Mouse (Mus musculus): Measurements from ENCODE around the gene Gm49395. TPM values are rescaled to one million over a fixed set of nuclear protein-coding genes. Genes with fewer than 3 reads are reported as not detected.

Gm49395 gene
- polyA plus RNA-seq, 1 experiment, result 15.0 TPM

GRCm38 (mm10) chr13:115131381-115131780, 29.7 kb upstream of the Gm49395 start:
- no peak overlapping the region for H3K4me3 ChIP-seq (replicated peaks; ENCODE audit: control insufficient read depth, low read depth, low read length)
- WGBS, result 8% methylated on average over 3 of the region's 3 CpGs
- H3K4me1 ChIP-seq (ENCODE audit: control insufficient read depth, insufficient read depth, low read length), result no peaks in the 10 kb centered on the region; the same call in 1 of the 2 replicates
- no peak for TF ChIP-seq POLR2A (IDR thresholded peaks at IDR 0.05; ENCODE audit: borderline replicate concordance, control insufficient read depth, low read depth, low read length)
- TF ChIP-seq CTCF (IDR thresholded peaks at IDR 0.05; ENCODE audit: control insufficient read depth, insufficient read depth, low read length), result no peak
- no peak overlapping the region for H3K27ac ChIP-seq (ENCODE audit: control insufficient read depth, insufficient read depth, low read depth, low read length, poor library complexity)

- no peaks in the 10 kb centered on the region; the same call in 1 of the 2 replicates for H3K4me1 ChIP-seq (ENCODE audit: control insufficient read depth, insufficient read depth, low read length)
- TF ChIP-seq POLR2A (IDR thresholded peaks at IDR 0.05; ENCODE audit: borderline replicate concordance, control insufficient read depth, low read depth, low read length), result no peak
- no peak for TF ChIP-seq CTCF (IDR thresholded peaks at IDR 0.05; ENCODE audit: control insufficient read depth, insufficient read depth, low read length)
- no peak overlapping the region for H3K4me3 ChIP-seq (replicated peaks; ENCODE audit: control insufficient read depth, low read depth, low read length)
- no peak overlapping the region for H3K27ac ChIP-seq (ENCODE audit: control insufficient read depth, insufficient read depth, low read depth, low read length, poor library complexity)
- 25% methylated on average over 2 of the region's 2 CpGs for WGBS
These were observed 28.3 kb upstream of the Gm49395 start for GRCm38 (mm10) chr13:115130035-115130434.

- Histone ChIP-seq H3K4me3 (replicated peaks; ENCODE audit: control insufficient read depth, low read depth, low read length) (no peak overlapping the region), H3K27ac (ENCODE audit: control insufficient read depth, insufficient read depth, low read depth, low read length, poor library complexity) (no peak overlapping the region), H3K4me1 (ENCODE audit: control insufficient read depth, insufficient read depth, low read length) (no peaks in the 10 kb centered on the region; the same call in 1 of the 2 replicates)
- TF ChIP-seq CTCF (IDR thresholded peaks at IDR 0.05; ENCODE audit: control insufficient read depth, insufficient read depth, low read length) (no peak), POLR2A (IDR thresholded peaks at IDR 0.05; ENCODE audit: borderline replicate concordance, control insufficient read depth, low read depth, low read length) (no peak)
- 83% methylated on average over 1 of the region's 1 CpGs for WGBS
These were observed 26.1 kb upstream of the Gm49395 start for GRCm38 (mm10) chr13:115127826-115128225.

DNA sequence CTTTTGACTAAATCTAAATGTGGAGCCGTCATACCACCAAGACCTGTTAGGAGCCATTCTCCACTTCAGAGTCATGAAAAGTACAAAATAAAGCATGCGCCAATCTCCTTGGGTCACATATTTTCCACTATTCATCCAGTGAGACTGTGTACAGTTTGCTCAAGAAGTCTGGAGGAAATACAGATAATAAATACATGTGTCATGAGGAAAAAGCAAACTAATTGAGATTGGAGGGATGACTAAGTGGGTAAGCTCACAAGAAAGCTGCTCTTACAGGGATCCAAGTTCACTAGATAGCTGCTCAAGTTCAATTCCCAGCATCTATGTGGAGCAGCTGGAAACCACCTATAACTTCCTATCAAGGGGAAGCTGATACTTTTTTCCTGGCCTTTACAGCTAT, 24.8 kb upstream of the Gm49395 start:
- Histone ChIP-seq H3K4me1 (ENCODE audit: control insufficient read depth, insufficient read depth, low read length) (no peaks in the 10 kb centered on the region; the same call in 1 of the 2 replicates), H3K27ac (ENCODE audit: control insufficient read depth, insufficient read depth, low read depth, low read length, poor library complexity) (no peak overlapping the region), H3K4me3 (replicated peaks; ENCODE audit: control insufficient read depth, low read depth, low read length) (no peak overlapping the region)
- TF ChIP-seq POLR2A (IDR thresholded peaks at IDR 0.05; ENCODE audit: borderline replicate concordance, control insufficient read depth, low read depth, low read length) (no peak), CTCF (IDR thresholded peaks at IDR 0.05; ENCODE audit: control insufficient read depth, insufficient read depth, low read length) (no peak)
- 90% methylated on average over 2 of the region's 2 CpGs for WGBS

GRCm38 (mm10) chr13:115125130-115125529, 23.4 kb upstream of the Gm49395 start:
- H3K27ac ChIP-seq (ENCODE audit: control insufficient read depth, insufficient read depth, low read depth, low read length, poor library complexity), result no peak overlapping the region
- 83% methylated on average over 4 of the region's 4 CpGs for WGBS
- no peak overlapping the region for H3K4me3 ChIP-seq (replicated peaks; ENCODE audit: control insufficient read depth, low read depth, low read length)
- no peaks in the 10 kb centered on the region; the same call in 1 of the 2 replicates for H3K4me1 ChIP-seq (ENCODE audit: control insufficient read depth, insufficient read depth, low read length)
- TF ChIP-seq CTCF (IDR thresholded peaks at IDR 0.05; ENCODE audit: control insufficient read depth, insufficient read depth, low read length) (no peak), POLR2A (IDR thresholded peaks at IDR 0.05; ENCODE audit: borderline replicate concordance, control insufficient read depth, low read depth, low read length) (no peak)

GRCm38 (mm10) chr13:115124521-115124920, 22.8 kb upstream of the Gm49395 start:
- WGBS, result 38% methylated on average over 1 of the region's 1 CpGs
- Histone ChIP-seq H3K4me1 (ENCODE audit: control insufficient read depth, insufficient read depth, low read length) (no peaks in the 10 kb centered on the region), H3K4me3 (replicated peaks; ENCODE audit: control insufficient read depth, low read depth, low read length) (no peak overlapping the region), H3K27ac (ENCODE audit: control insufficient read depth, insufficient read depth, low read depth, low read length, poor library complexity) (no peak overlapping the region)
- no peak for TF ChIP-seq POLR2A (IDR thresholded peaks at IDR 0.05; ENCODE audit: borderline replicate concordance, control insufficient read depth, low read depth, low read length)
- no peak for TF ChIP-seq CTCF (IDR thresholded peaks at IDR 0.05; ENCODE audit: control insufficient read depth, insufficient read depth, low read length)

- no peak for TF ChIP-seq CTCF (IDR thresholded peaks at IDR 0.05; ENCODE audit: control insufficient read depth, insufficient read depth, low read length)
- TF ChIP-seq POLR2A (IDR thresholded peaks at IDR 0.05; ENCODE audit: borderline replicate concordance, control insufficient read depth, low read depth, low read length), result no peak
- 20% methylated on average over 5 of the region's 5 CpGs for WGBS
- no peak overlapping the region for H3K27ac ChIP-seq (ENCODE audit: control insufficient read depth, insufficient read depth, low read depth, low read length, poor library complexity)
These were observed 17.0 kb upstream of the Gm49395 start for GRCm38 (mm10) chr13:115118756-115119155.

DNA sequence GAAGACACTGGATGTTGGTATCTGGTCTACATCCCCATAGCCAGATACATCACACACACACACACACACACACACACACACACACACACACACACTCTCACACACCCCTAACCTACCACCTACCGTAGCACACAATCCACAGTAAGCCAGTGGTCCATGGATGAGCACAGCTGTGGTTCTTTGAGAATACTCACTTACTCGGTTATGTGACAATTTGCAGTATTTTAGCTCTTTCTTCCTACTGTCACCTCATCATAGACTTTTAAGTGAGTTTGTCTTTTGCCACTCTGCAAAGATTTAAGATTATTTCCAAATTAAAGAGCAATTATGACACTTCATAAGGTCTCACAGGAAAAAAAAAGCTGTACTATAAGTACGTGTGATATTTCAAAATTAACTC, 16.5 kb upstream of the Gm49395 start:
- no peak overlapping the region for H3K4me3 ChIP-seq (replicated peaks; ENCODE audit: control insufficient read depth, low read depth, low read length)
- TF ChIP-seq POLR2A (IDR thresholded peaks at IDR 0.05; ENCODE audit: borderline replicate concordance, control insufficient read depth, low read depth, low read length), result no peak
- no peak for TF ChIP-seq CTCF (IDR thresholded peaks at IDR 0.05; ENCODE audit: control insufficient read depth, insufficient read depth, low read length)
- no peak overlapping the region for H3K27ac ChIP-seq (ENCODE audit: control insufficient read depth, insufficient read depth, low read depth, low read length, poor library complexity)
- H3K4me1 ChIP-seq (ENCODE audit: control insufficient read depth, insufficient read depth, low read length), result no peaks in the 10 kb centered on the region; the same call in 1 of the 2 replicates
- WGBS, result 77% methylated on average over 3 of the region's 3 CpGs

More at GRCm38 (mm10) chr13:115118756-115119155, 17.0 kb upstream of the Gm49395 start:
- H3K4me3 ChIP-seq (replicated peaks; ENCODE audit: control insufficient read depth, low read depth, low read length), result no peak overlapping the region
- no peaks in the 10 kb centered on the region; the same call in 1 of the 2 replicates for H3K4me1 ChIP-seq (ENCODE audit: control insufficient read depth, insufficient read depth, low read length)
